In the genomic region with DNA sequence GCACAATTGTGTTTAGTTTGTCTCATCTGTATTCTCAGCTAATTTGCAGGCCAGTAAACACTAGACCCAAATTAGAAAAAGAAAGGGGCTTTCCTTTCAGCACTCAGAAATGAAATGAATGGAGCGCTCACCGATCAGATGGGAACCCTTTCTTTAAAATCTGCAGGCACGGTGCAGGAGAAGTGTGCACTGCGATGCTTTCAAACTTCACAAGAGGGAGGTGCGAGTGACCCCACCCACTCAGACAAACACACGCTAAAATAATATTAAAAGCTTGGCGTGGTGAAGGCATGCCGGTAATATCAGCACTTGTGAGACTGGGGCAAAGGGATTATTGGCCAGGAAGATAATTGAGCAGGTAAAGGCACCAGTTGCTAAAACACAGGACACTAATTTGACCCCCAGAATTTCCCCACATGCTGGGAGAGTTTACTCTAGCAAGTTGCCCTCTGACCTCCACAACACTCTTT, we compare ENCODE assay signal across 8 mouse cellular contexts. TPM values are rescaled to one million over a fixed set of nuclear protein-coding genes. Genes with fewer than 3 reads are reported as not detected.
A peak's percentile ranks its signal among the peaks of the same experiment; 100 is the strongest.
DNase-seq lines count a peak whose midpoint lies in the region; ATAC-seq and TF ChIP-seq lines count a peak whose summit lies in the region.

No protein-coding gene starts in this region.

- H3K4me2 ChIP-seq in hindbrain, embryonic 13.5 days: peak overlapping the region; percentile 64

- no peak for TF ChIP-seq CTCF in MEL (IDR thresholded peaks at IDR 0.05 in 2 of 3, conservative IDR thresholded peaks at IDR 0.05 in 1 of 3; ENCODE audit: control insufficient read depth in 1 of 3, insufficient read depth in 1 of 3, low read depth in 2 of 3, low read length in 3 of 3, poor library complexity in 1 of 3, severe bottlenecking in 1 of 3)

- H3K4me3 ChIP-seq in heart, embryonic 10.5 days: peak overlapping the region; percentile 78
- H3K4me3 ChIP-seq in MEL (ENCODE audit: control insufficient read depth in 1 of 2, insufficient read depth in 1 of 2, low read depth in 2 of 2, low read length in 2 of 2): peak overlapping the region; percentile 93 to 97
- 0 out of 2 replicates have a peak overlapping the region, but pooled peaks have one; percentile 47 for H3K4me3 ChIP-seq in hindbrain, embryonic 13.5 days
- peak overlapping the region; percentile 91 for H3K4me3 ChIP-seq in macrophage (ENCODE audit: inconsistent target)

- H3K79me2 ChIP-seq in MEL (ENCODE audit: control insufficient read depth, insufficient read depth, low read length, poor library complexity): peaks cover 33% of the 10 kb centered on the region
- peaks cover 51% of the 10 kb centered on the region for H3K79me2 ChIP-seq in macrophage (ENCODE audit: inconsistent target)

- peak overlapping the region; percentile 90 for H3K9ac ChIP-seq in MEL (ENCODE audit: control insufficient read depth, low read depth, low read length, poor library complexity, severe bottlenecking)
- H3K9ac ChIP-seq in hindbrain, embryonic 13.5 days: no peak overlapping the region

- intact Hi-C loops in left cerebral cortex, postnatal 36 days (cut with DNase I): no loop called here

- TF ChIP-seq RAD21 in MEL (IDR thresholded peaks at IDR 0.05; ENCODE audit: low read depth, low read length): no peak

- ATAC-seq in hindbrain, embryonic 13.5 days (ENCODE audit: low FRiP score): no peak

- peak; percentile 54 for DNase-seq in heart, embryonic 10.5 days (ENCODE audit: low spot score)
- DNase-seq in heart, adult 9 months (ENCODE audit: low spot score in 2 of 2): no peak
- DNase-seq in MEL (ENCODE audit: low read depth, low spot score): peak; percentile 73
- no peak for DNase-seq in right cerebral cortex, adult 2 months (ENCODE audit: low spot score in 2 of 2)
- DNase-seq in right cerebral cortex, postnatal 10 days (ENCODE audit: low spot score in 2 of 2): no peak
- no peak for DNase-seq in left cerebral cortex, postnatal 36 days (ENCODE audit: low spot score in 2 of 2)

- WGBS in heart, embryonic 10.5 days: 5% methylated on average over 8 of the region's 8 CpGs
- WGBS in hindbrain, embryonic 13.5 days: 3% methylated on average over 8 of the region's 8 CpGs
- 11% methylated on average over 6 of the region's 8 CpGs for WGBS in macrophage (ENCODE audit: missing documents)

- H3K36me3 ChIP-seq in heart, embryonic 10.5 days: no peaks in the 10 kb centered on the region
- H3K36me3 ChIP-seq in MEL (ENCODE audit: control insufficient read depth in 1 of 2, insufficient read depth in 2 of 2, low read length in 2 of 2) (peaks cover 4 to 24% of the 10 kb centered on the region in 2 experiments), macrophage (ENCODE audit: inconsistent target) (peaks cover under 1% of the 10 kb centered on the region; the same call in 1 of the 2 replicates)
- H3K36me3 ChIP-seq in hindbrain, embryonic 13.5 days: no peaks in the 10 kb centered on the region

- H3K27me3 ChIP-seq in heart, embryonic 10.5 days (ENCODE audit: insufficient read depth, poor library complexity, severe bottlenecking): peaks cover 72% of the 10 kb centered on the region
- no peaks in the 10 kb centered on the region for H3K27me3 ChIP-seq in MEL (ENCODE audit: control insufficient read depth in 1 of 2, insufficient read depth in 2 of 2, low read length in 2 of 2)
- H3K27me3 ChIP-seq in hindbrain, embryonic 13.5 days: peaks cover 79% of the 10 kb centered on the region

- 0 out of 2 replicates have a peak, but pooled peaks cover 18% of the 10 kb centered on the region for H3K4me1 ChIP-seq in heart, embryonic 10.5 days
- peaks cover under 1 to 21% of the 10 kb centered on the region in 2 experiments for H3K4me1 ChIP-seq in MEL (ENCODE audit: control insufficient read depth in 1 of 2, insufficient read depth in 2 of 2, low read length in 2 of 2)
- H3K4me1 ChIP-seq in hindbrain, embryonic 13.5 days (replicated peaks): peaks cover 21% of the 10 kb centered on the region

- no peak overlapping the region for H3K27ac ChIP-seq in heart, embryonic 10.5 days
- H3K27ac ChIP-seq in MEL (ENCODE audit: control insufficient read depth, low read depth, low read length) (peak overlapping the region; percentile 92), macrophage (peak overlapping the region; percentile 97)
- H3K27ac ChIP-seq in hindbrain, embryonic 13.5 days: no peak overlapping the region

- H3K9me3 ChIP-seq in heart, embryonic 10.5 days: no peaks in the 10 kb centered on the region
- no peaks in the 10 kb centered on the region for H3K9me3 ChIP-seq in MEL (replicated peaks; ENCODE audit: insufficient read depth, low read length)
- no peaks in the 10 kb centered on the region for H3K9me3 ChIP-seq in hindbrain, embryonic 13.5 days

- TF ChIP-seq EP300 in MEL (IDR thresholded peaks at IDR 0.05; ENCODE audit: low read depth in 1 of 2, low read length in 2 of 2): no peak

- no peak for TF ChIP-seq POLR2A in MEL (IDR thresholded peaks at IDR 0.05; ENCODE audit: control insufficient read depth in 1 of 2, insufficient read depth in 1 of 2, low read depth in 1 of 2, low read length in 2 of 2, poor library complexity in 1 of 2)

TF ChIP-seq in MEL, 35 proteins besides CTCF, POLR2A, EP300 and RAD21:
- TF ChIP-seq TCF12 (IDR thresholded peaks at IDR 0.05; ENCODE audit: low read depth, low read length) (peak; percentile 15; the same call in 1 of the 2 replicates), USF1 (IDR thresholded peaks at IDR 0.05; ENCODE audit: low read depth, low read length) (no peak), SIN3A (IDR thresholded peaks at IDR 0.05; ENCODE audit: low read length) (peak; percentile 58), GATA1 (IDR thresholded peaks at IDR 0.05; ENCODE audit: low read depth, low read length) (no peak), MAX (IDR thresholded peaks at IDR 0.05; ENCODE audit: low read length) (peak; percentile 48; the same call in 1 of the 2 replicates), TBP (IDR thresholded peaks at IDR 0.05; ENCODE audit: low read depth, low read length) (peak; percentile 10; the same call in 1 of the 2 replicates), ETS1 (IDR thresholded peaks at IDR 0.05; ENCODE audit: low read depth, low read length) (peak; percentile 34), MYC (IDR thresholded peaks at IDR 0.05; ENCODE audit: low read depth, low read length) (0 out of 2 replicates have a peak, but pooled peaks have one; percentile 49), MXI1 (IDR thresholded peaks at IDR 0.05; ENCODE audit: low read depth, low read length) (peak; percentile 64)

RNA-seq across cellular contexts. Expression of a gene that starts 1.0 kb away (rescaled TPM):
- polyA plus RNA-seq in heart, embryonic 10.5 days (2016; fragmentation: Nextera tagmentation; extraction: Ambion mirVana): 8.0 and 9.7 TPM in 2 replicates
- 66.6 and 88.1 TPM in 2 replicates for total RNA-seq in MEL (2012; rRNA removed)
- polyA plus RNA-seq in MEL (2012; ENCODE audit: insufficient read depth in 1 of 2, insufficient read length in 2 of 2, low read depth in 1 of 2, low replicate concordance in 2 of 2, missing spikeins in 1 of 2) (10 to 100 TPM; 68.3 to 71.0 TPM), macrophage (2018) (77.0 to 95.7 TPM (median 95.3 TPM) in 3 replicates)
- polyA plus RNA-seq in hindbrain, embryonic 13.5 days (2015; fragmentation: Nextera tagmentation; extraction: Ambion mirVana): 1.2 and 1.4 TPM in 2 replicates
- 100 to 1,000 TPM; 160 to 712 (median 403) TPM for total RNA-seq in macrophage (2018; cell fraction: chromatin; rRNA removed)
- total RNA-seq in macrophage (2018; cell fraction: cytosol; rRNA removed): 100 to 1,000 TPM; 119 to 238 (median 164) TPM
- 100 to 1,000 TPM; 155 to 574 (median 351) TPM for total RNA-seq in macrophage (2018; cell fraction: nucleus; rRNA removed)
- 1 to 10 TPM; 2.1 to 3.3 TPM for total RNA-seq in left cerebral cortex, postnatal 36 days (2021)

RNA-seq across cellular contexts. Expression of a gene that starts 25.9 kb away (rescaled TPM):
- 4.2 and 6.8 TPM in 2 replicates for polyA plus RNA-seq in heart, embryonic 10.5 days (2016; fragmentation: Nextera tagmentation; extraction: Ambion mirVana)
- total RNA-seq in MEL (2012; rRNA removed): 1.3 and 1.4 TPM in 2 replicates
- polyA plus RNA-seq in MEL (2012; ENCODE audit: insufficient read depth in 1 of 2, insufficient read length in 2 of 2, low read depth in 1 of 2, low replicate concordance in 2 of 2, missing spikeins in 1 of 2): 1 to 10 TPM in 1 of 2 experiments, not detected in 1; 2.1 TPM
- polyA plus RNA-seq in hindbrain, embryonic 13.5 days (2015; fragmentation: Nextera tagmentation; extraction: Ambion mirVana): 6.7 and 7.3 TPM in 2 replicates
- 1 to 10 TPM in 13 of 26 experiments, under 1 TPM in 8, not detected in 5; 0.43 to 4.4 (median 1.4) TPM for total RNA-seq in macrophage (2018; cell fraction: chromatin; rRNA removed)
- total RNA-seq in macrophage (2018; cell fraction: cytosol; rRNA removed): under 1 TPM; 0.09 to 0.89 (median 0.42) TPM
- total RNA-seq in macrophage (2018; cell fraction: nucleus; rRNA removed): 1 to 10 TPM in 5 of 26 experiments, under 1 TPM in 19, not detected in 2; 0.12 to 1.7 (median 0.50) TPM
- 0.19 to 0.32 TPM (median 0.26 TPM) in 3 replicates for polyA plus RNA-seq in macrophage (2018)
- total RNA-seq in left cerebral cortex, postnatal 36 days (2021): 10 to 100 TPM in 1 of 2 experiments, 1 to 10 TPM in 1; 6.8 to 12.1 TPM

RNA-seq across cellular contexts. Expression of a gene that starts 56.3 kb away (rescaled TPM):
- 11.9 and 13.4 TPM in 2 replicates for polyA plus RNA-seq in heart, embryonic 10.5 days (2016; fragmentation: Nextera tagmentation; extraction: Ambion mirVana)
- 1.8 and 2.0 TPM in 2 replicates for total RNA-seq in MEL (2012; rRNA removed)
- polyA plus RNA-seq in MEL (2012; ENCODE audit: insufficient read depth in 1 of 2, insufficient read length in 2 of 2, low read depth in 1 of 2, low replicate concordance in 2 of 2, missing spikeins in 1 of 2) (1 to 10 TPM in 1 of 2 experiments, not detected in 1; 5.8 TPM), macrophage (2018) (0.25 to 1.6 TPM (median 0.59 TPM) in 3 replicates)
- 9.1 and 9.9 TPM in 2 replicates for polyA plus RNA-seq in hindbrain, embryonic 13.5 days (2015; fragmentation: Nextera tagmentation; extraction: Ambion mirVana)
- total RNA-seq in macrophage (2018; cell fraction: chromatin; rRNA removed): 10 to 100 TPM in 1 of 26 experiments, 1 to 10 TPM in 22, under 1 TPM in 3; 0.65 to 10.1 (median 1.6) TPM
- total RNA-seq in macrophage (2018; cell fraction: cytosol; rRNA removed): under 1 TPM; 0.11 to 0.65 (median 0.30) TPM
- 10 to 100 TPM in 1 of 26 experiments, 1 to 10 TPM in 23, under 1 TPM in 2; 0.81 to 17.1 (median 2.3) TPM for total RNA-seq in macrophage (2018; cell fraction: nucleus; rRNA removed)
- total RNA-seq in left cerebral cortex, postnatal 36 days (2021): 1 to 10 TPM; 3.2 to 3.9 TPM

Comparison
In these comparisons a context has a peak if more than half of its experiments do, and no peak if none do; other contexts are left out.
1. DNase-seq: peak in heart, embryonic 10.5 days (single experiment) and MEL (single experiment); none in heart, adult 9 months (0 of 2), right cerebral cortex, adult 2 months (0 of 2), right cerebral cortex, postnatal 10 days (0 of 2) and left cerebral cortex, postnatal 36 days (0 of 2).
2. H3K27ac ChIP-seq: peak in MEL (single experiment) and macrophage (single experiment); none in heart, embryonic 10.5 days (single experiment) and hindbrain, embryonic 13.5 days (single experiment).
3. Peak in every context shown above with its lines, with median percentiles within 50 percentile points of each other: H3K4me3 ChIP-seq.